Mouse (Mus musculus): Measurements from ENCODE around the gene Igf2r. TPM values are rescaled to one million over a fixed set of nuclear protein-coding genes. Genes with fewer than 3 reads are reported as not detected.

Igf2r gene
- polyA plus RNA-seq, 1 experiment from 2014 or later: 51.5 TPM

DNA sequence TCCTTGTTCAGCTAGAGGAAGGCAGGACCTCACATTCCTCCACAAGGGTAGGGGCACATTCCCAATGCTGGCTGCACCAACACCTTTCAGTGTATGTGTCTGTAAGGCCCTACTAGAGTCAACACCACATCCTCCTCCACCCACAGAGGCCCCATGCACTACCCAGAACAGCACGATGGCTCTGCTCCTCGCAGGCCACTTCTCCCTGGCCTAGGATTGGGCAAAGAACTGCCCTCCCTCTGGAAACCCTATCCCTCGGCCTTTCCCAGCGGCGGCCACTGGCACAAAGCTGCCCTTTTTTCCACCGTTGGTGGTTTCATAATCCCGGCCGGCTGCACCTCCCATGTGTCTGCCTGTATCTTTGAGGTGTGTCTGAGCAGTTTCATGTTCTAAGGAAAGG lies 46.8 kb downstream of the Igf2r start:
- H3K4me2 ChIP-seq (replicated peaks): 0 out of 2 replicates have a peak overlapping the region, but pooled peaks have one; percentile 7
- peak overlapping the region; percentile 79 for H3K27ac ChIP-seq
- no peak overlapping the region for H3K9ac ChIP-seq
- no peak overlapping the region for H3K4me3 ChIP-seq
- H3K36me3 ChIP-seq: peaks cover 71% of the 10 kb centered on the region
- H3K9me3 ChIP-seq: no peaks in the 10 kb centered on the region
- peaks cover 76% of the 10 kb centered on the region for H3K4me1 ChIP-seq
- peak; percentile 64; the same call in 1 of the 2 replicates for ATAC-seq (ENCODE audit: low FRiP score, low read depth)
- H3K27me3 ChIP-seq: no peaks in the 10 kb centered on the region
- 15% methylated on average over 8 of the region's 8 CpGs for WGBS

DNA sequence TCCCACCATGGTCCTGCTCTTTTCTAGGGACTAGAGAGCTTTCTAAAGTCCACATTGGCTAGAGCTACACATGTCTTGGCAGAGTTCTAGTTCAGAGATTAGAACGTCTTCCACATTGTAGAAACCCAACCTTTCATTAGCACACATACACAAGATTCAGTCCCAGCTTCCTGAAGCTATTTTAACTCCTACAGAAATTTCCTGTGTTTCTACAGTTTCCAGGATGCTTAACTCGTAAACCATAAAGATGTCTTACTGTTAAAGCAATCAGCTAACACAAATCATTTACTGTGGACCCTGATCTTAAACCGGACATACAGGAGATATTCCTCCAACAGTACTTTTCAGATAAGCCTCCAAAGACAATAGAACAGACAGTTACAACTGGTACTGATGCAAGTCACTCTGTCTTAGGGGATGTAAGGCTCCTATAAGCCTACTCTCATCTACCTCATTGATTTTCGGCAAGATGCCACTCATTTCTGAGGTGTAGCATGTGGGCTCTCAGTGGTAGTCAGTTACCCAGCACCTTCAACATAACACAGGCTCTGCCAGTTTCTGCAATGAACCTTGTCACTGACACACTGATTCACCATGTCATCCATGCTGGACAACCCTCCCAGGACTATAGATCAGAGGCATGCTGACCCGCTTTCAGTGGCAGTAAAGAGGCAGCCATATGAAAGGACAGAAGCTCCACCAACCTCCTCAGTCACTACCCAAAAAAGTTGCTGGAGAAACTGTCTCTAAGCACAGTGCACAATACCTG lies 48.2 kb downstream of the Igf2r start:
- Histone ChIP-seq H3K36me3 (peaks cover 76% of the 10 kb centered on the region), H3K27ac (no peak overlapping the region), H3K4me3 (no peak overlapping the region), H3K27me3 (no peaks in the 10 kb centered on the region), H3K4me2 (replicated peaks) (no peak overlapping the region), H3K9me3 (no peaks in the 10 kb centered on the region), H3K9ac (no peak overlapping the region), H3K4me1 (peaks cover 71% of the 10 kb centered on the region)
- ATAC-seq (ENCODE audit: low FRiP score, low read depth): no peak
- 77% methylated on average over 5 of the region's 5 CpGs for WGBS

DNA sequence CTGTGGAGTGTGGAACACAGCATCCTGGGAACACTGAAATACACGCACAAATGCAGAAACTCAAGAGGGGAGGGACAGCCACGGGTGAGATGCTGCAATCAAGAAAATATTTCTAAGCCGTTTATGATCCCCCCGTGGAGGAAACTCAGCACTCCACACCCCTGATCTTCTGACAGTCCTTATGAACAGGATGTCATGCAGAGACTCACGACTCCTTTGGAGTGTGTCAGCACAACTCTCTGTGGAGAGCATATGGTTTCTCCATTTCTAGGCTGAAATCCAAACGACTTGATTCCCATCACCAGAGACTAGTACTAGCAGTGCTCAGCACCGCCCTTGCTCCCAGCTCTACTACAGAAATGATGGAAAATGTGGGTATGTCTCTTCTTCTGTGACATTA lies 51.2 kb downstream of the Igf2r start:
- H3K9ac ChIP-seq: no peak overlapping the region
- no peaks in the 10 kb centered on the region for H3K9me3 ChIP-seq
- H3K36me3 ChIP-seq: peaks cover 86% of the 10 kb centered on the region
- H3K4me2 ChIP-seq (replicated peaks): no peak overlapping the region
- peaks cover 46% of the 10 kb centered on the region for H3K4me1 ChIP-seq
- 44% methylated on average over 7 of the region's 7 CpGs for WGBS
- no peak overlapping the region for H3K4me3 ChIP-seq
- H3K27me3 ChIP-seq: no peaks in the 10 kb centered on the region
- no peak overlapping the region for H3K27ac ChIP-seq
- ATAC-seq (ENCODE audit: low FRiP score, low read depth): peak; percentile 72; the same call in 1 of the 2 replicates

DNA sequence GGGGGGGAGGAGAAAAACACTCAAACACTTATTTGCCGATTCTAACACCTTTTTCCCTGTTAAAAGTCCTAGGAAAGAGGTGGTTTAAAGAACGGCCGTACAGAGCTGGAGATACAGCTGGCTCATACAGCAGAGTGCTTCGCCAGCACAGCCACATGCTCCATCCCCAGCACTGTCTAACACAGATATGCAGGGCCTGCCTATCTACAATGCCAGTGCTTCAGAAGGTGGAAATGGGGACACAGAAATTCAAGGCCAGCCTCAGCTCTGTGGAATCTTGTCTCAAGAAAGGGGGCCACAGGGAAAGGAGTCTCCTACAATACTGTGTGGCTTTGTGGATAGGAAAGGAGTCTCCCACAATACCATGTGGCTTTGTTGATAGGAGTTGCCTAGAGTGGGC lies 52.0 kb downstream of the Igf2r start:
- H3K4me1 ChIP-seq: peaks cover 38% of the 10 kb centered on the region
- H3K27ac ChIP-seq: peak overlapping the region; percentile 48; the same call in 1 of the 2 replicates
- no peaks in the 10 kb centered on the region for H3K27me3 ChIP-seq
- H3K4me3 ChIP-seq: no peak overlapping the region
- H3K9ac ChIP-seq: no peak overlapping the region
- no peak overlapping the region for H3K4me2 ChIP-seq (replicated peaks)
- peaks cover 94% of the 10 kb centered on the region for H3K36me3 ChIP-seq
- 67% methylated on average over 4 of the region's 4 CpGs for WGBS
- no peak for ATAC-seq (ENCODE audit: low FRiP score, low read depth)
- H3K9me3 ChIP-seq: no peaks in the 10 kb centered on the region

GRCm38 (mm10) chr17:12715032-12715431 lies 54.4 kb downstream of the Igf2r start:
- H3K36me3 ChIP-seq: peaks cover 95% of the 10 kb centered on the region
- no peak for ATAC-seq (ENCODE audit: low FRiP score, low read depth)
- H3K4me2 ChIP-seq (replicated peaks): no peak overlapping the region
- H3K4me1 ChIP-seq: peaks cover 40% of the 10 kb centered on the region
- no peaks in the 10 kb centered on the region for H3K27me3 ChIP-seq
- no peak overlapping the region for H3K4me3 ChIP-seq
- no peak overlapping the region for H3K27ac ChIP-seq
- no peaks in the 10 kb centered on the region for H3K9me3 ChIP-seq
- WGBS: 88% methylated on average over 1 of the region's 1 CpGs
- no peak overlapping the region for H3K9ac ChIP-seq

GRCm38 (mm10) chr17:12714080-12714561 lies 55.3 kb downstream of the Igf2r start:
- Histone ChIP-seq H3K4me2 (replicated peaks) (no peak overlapping the region), H3K9me3 (no peaks in the 10 kb centered on the region), H3K4me1 (peaks cover 41% of the 10 kb centered on the region), H3K27me3 (no peaks in the 10 kb centered on the region), H3K4me3 (no peak overlapping the region), H3K9ac (no peak overlapping the region), H3K36me3 (peaks cover 94% of the 10 kb centered on the region), H3K27ac (no peak overlapping the region; the same call in 1 of the 2 replicates)
- WGBS: 77% methylated on average over 5 of the region's 5 CpGs
- no peak for ATAC-seq (ENCODE audit: low FRiP score, low read depth)

- H3K9me3 ChIP-seq: no peaks in the 10 kb centered on the region
- H3K9ac ChIP-seq: no peak overlapping the region
- peaks cover 93% of the 10 kb centered on the region for H3K36me3 ChIP-seq
- H3K4me1 ChIP-seq: peaks cover 35% of the 10 kb centered on the region
- H3K4me2 ChIP-seq (replicated peaks): no peak overlapping the region
- H3K27me3 ChIP-seq: no peaks in the 10 kb centered on the region
- H3K27ac ChIP-seq: no peak overlapping the region
- WGBS: 76% methylated on average over 3 of the region's 3 CpGs
- no peak overlapping the region for H3K4me3 ChIP-seq
- no peak for ATAC-seq (ENCODE audit: low FRiP score, low read depth)
Observed at GRCm38 (mm10) chr17:12712993-12713392, 56.5 kb downstream of the Igf2r start.

DNA sequence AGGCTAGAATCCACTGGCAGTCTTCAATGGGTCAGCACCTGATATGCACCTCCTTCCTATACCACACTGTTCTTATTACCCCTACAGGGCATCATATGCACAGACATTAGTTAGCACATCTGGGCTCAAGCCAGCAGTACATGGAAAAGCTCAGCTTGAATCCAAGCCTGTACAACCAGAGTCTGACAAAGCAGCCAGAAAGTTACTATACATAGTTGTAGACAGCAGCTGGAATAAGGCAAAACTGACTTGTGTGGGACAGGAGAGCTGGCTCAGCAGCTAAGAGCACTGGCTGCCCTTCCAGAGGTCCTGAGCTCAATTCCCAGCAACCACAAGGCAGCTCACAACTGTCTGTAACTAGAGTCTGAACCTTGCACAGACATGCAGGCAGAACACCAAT lies 57.3 kb downstream of the Igf2r start:
- ATAC-seq (ENCODE audit: low FRiP score, low read depth): 0 out of 2 replicates have a peak, but pooled peaks have one; percentile 7
- Histone ChIP-seq H3K27me3 (no peaks in the 10 kb centered on the region), H3K9ac (no peak overlapping the region), H3K9me3 (no peaks in the 10 kb centered on the region), H3K4me2 (replicated peaks) (no peak overlapping the region), H3K36me3 (peaks cover 92% of the 10 kb centered on the region), H3K27ac (no peak overlapping the region), H3K4me3 (no peak overlapping the region), H3K4me1 (peaks cover 27% of the 10 kb centered on the region; the same call in 1 of the 2 replicates)

GRCm38 (mm10) chr17:12710976-12711375 lies 58.5 kb downstream of the Igf2r start:
- no peaks in the 10 kb centered on the region for H3K27me3 ChIP-seq
- no peak overlapping the region for H3K9ac ChIP-seq
- WGBS: 81% methylated on average over 2 of the region's 2 CpGs
- H3K27ac ChIP-seq: no peak overlapping the region
- H3K9me3 ChIP-seq: no peaks in the 10 kb centered on the region
- H3K4me3 ChIP-seq: no peak overlapping the region
- peaks cover 29% of the 10 kb centered on the region; the same call in 1 of the 2 replicates for H3K4me1 ChIP-seq
- no peak overlapping the region for H3K4me2 ChIP-seq (replicated peaks)
- H3K36me3 ChIP-seq: peaks cover 90% of the 10 kb centered on the region
- no peak for ATAC-seq (ENCODE audit: low FRiP score, low read depth)

GRCm38 (mm10) chr17:12710050-12710780 lies 59.2 kb downstream of the Igf2r start:
- Histone ChIP-seq H3K4me1 (peaks cover 34% of the 10 kb centered on the region; the same call in 1 of the 2 replicates), H3K27ac (peak overlapping the region; percentile 22; the same call in 1 of the 2 replicates), H3K4me3 (no peak overlapping the region), H3K9ac (no peak overlapping the region; the same call in 1 of the 2 replicates), H3K4me2 (replicated peaks) (no peak overlapping the region), H3K36me3 (peaks cover 83% of the 10 kb centered on the region), H3K27me3 (no peaks in the 10 kb centered on the region), H3K9me3 (no peaks in the 10 kb centered on the region)
- WGBS: 66% methylated on average over 13 of the region's 13 CpGs
- no peak for ATAC-seq (ENCODE audit: low FRiP score, low read depth)

GRCm38 (mm10) chr17:12708398-12708797 lies 61.1 kb downstream of the Igf2r start:
- no peaks in the 10 kb centered on the region for H3K27me3 ChIP-seq

DNA sequence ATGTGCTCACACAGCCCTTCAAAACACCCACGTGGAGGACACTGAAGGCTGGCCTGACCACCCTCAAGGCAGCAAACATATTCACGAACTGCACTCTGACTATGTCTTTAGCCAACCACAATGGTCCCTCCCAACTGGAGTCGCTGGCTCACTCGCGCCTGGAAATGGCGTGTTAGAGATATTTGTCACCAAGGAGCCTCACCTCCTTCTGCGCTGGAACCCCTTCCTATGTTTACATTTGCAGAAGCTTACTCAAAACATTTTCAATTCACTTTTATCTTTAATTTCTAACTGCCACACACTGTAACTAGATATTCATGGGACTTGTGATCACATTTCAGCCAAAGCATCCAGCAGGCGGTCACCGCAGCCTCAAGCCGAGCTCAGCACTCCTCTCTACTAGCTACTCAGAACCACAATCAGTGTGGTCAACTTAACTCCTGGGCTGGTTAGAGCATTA lies 62.8 kb downstream of the Igf2r start:
- Histone ChIP-seq H3K9me3 (no peaks in the 10 kb centered on the region), H3K27me3 (no peaks in the 10 kb centered on the region), H3K4me3 (no peak overlapping the region), H3K9ac (no peak overlapping the region), H3K27ac (no peak overlapping the region), H3K4me2 (replicated peaks) (no peak overlapping the region), H3K36me3 (peaks cover 82% of the 10 kb centered on the region), H3K4me1 (peaks cover 23% of the 10 kb centered on the region; the same call in 1 of the 2 replicates)
- no peak for ATAC-seq (ENCODE audit: low FRiP score, low read depth)
- 83% methylated on average over 10 of the region's 10 CpGs for WGBS

More at GRCm38 (mm10) chr17:12708398-12708797, 61.1 kb downstream of the Igf2r start:
- no peak overlapping the region for H3K4me3 ChIP-seq
- H3K9me3 ChIP-seq: no peaks in the 10 kb centered on the region
- peaks cover 29% of the 10 kb centered on the region; the same call in 1 of the 2 replicates for H3K4me1 ChIP-seq
- no peak overlapping the region for H3K9ac ChIP-seq
- WGBS: 92% methylated on average over 3 of the region's 3 CpGs
- ATAC-seq (ENCODE audit: low FRiP score, low read depth): no peak
- peaks cover 82% of the 10 kb centered on the region for H3K36me3 ChIP-seq
- H3K27ac ChIP-seq: no peak overlapping the region
- no peak overlapping the region for H3K4me2 ChIP-seq (replicated peaks)

Data from limb, embryonic 13.5 days (tissue).